Mouse (Mus musculus) lung, embryonic 14.5 days (tissue): Measurements from ENCODE around the gene Taok3. TPM values are rescaled to one million over a fixed set of nuclear protein-coding genes. Genes with fewer than 3 reads are reported as not detected.

Experiments
- ATAC-seq: fragments of 200-750 bp; cut with Nextera tagmentation; 2 replicates; pipeline ENCODE4 v1.8.0; 2017; ENCODE audit warnings: mild to moderate bottlenecking, moderate TSS enrichment, moderate library complexity; ENCODE audit not compliant: insufficient read depth
- DNase-seq: peaks from one replicate; pipeline ENCODE4 v3.0.0-alpha.2; 2015
- H3K27ac ChIP-seq: fragments of 300-500 bp; sonication (generic); 2 replicates; pipeline ENCODE4 v1.5.1; 2014; ENCODE audit warnings: low read depth, mild to moderate bottlenecking, moderate library complexity
- H3K27me3 ChIP-seq: fragments of 300-500 bp; sonication (generic); 2 replicates; pipeline ENCODE4 v1.6.1; 2014; ENCODE audit warnings: low read length, control low read depth; ENCODE audit not compliant: insufficient read depth
- H3K36me3 ChIP-seq: fragments of 300-500 bp; sonication (generic); 2 replicates; pipeline ENCODE4 v1.6.1; 2014; ENCODE audit warnings: control low read depth; ENCODE audit not compliant: insufficient read depth
- H3K4me1 ChIP-seq: fragments of 300-500 bp; sonication (generic); 2 replicates; pipeline ENCODE4 v1.6.1; 2014; ENCODE audit warnings: antibody characterized with exemption, control low read depth; ENCODE audit not compliant: insufficient read depth
- H3K4me2 ChIP-seq: fragments of 300-500 bp; sonication (generic); 2 replicates; pipeline ENCODE4 v1.6.1; 2014; ENCODE audit warnings: mild to moderate bottlenecking
- H3K4me3 ChIP-seq: fragments of 300-500 bp; sonication (generic); 2 replicates; pipeline ENCODE4 v1.5.1; 2014; ENCODE audit warnings: low read depth, low read length
- H3K9ac ChIP-seq: fragments of 300-500 bp; sonication (generic); 2 replicates; pipeline ENCODE4 v1.6.1; 2014
- H3K9me3 ChIP-seq: fragments of 300-500 bp; sonication (generic); 2 replicates; pipeline ENCODE4 v1.6.1; 2016; ENCODE audit warnings: low read depth, low read length, control low read depth
- CTCF ChIP-seq: IDR thresholded peaks from 2 replicates; pipeline ENCODE4 v1.5.1; 2016; ENCODE audit warnings: antibody characterized with exemption, low read depth
- WGBS: fragments of 180-500 bp; shearing (Covaris S2); extraction: QIAGEN DNeasy Blood & Tissue Kit; methylation state at CpG from one replicate; pipeline ENCODE4 v1.1.7; 2014; 5-methylcytosine and 5-hydroxymethylcytosine counted together
- polyA plus RNA-seq: library from polyadenylated mRNA; unstranded; fragments of >200 nt; fragmentation: Nextera tagmentation; extraction: Ambion mirVana; gene quantifications from 2 replicates; pipeline ENCODE4 v1.2.1, GENCODE M21; 2014

The Taok3 gene
- polyA plus RNA-seq, 1 experiment from 2014 or later = 18.8 TPM

DNA sequence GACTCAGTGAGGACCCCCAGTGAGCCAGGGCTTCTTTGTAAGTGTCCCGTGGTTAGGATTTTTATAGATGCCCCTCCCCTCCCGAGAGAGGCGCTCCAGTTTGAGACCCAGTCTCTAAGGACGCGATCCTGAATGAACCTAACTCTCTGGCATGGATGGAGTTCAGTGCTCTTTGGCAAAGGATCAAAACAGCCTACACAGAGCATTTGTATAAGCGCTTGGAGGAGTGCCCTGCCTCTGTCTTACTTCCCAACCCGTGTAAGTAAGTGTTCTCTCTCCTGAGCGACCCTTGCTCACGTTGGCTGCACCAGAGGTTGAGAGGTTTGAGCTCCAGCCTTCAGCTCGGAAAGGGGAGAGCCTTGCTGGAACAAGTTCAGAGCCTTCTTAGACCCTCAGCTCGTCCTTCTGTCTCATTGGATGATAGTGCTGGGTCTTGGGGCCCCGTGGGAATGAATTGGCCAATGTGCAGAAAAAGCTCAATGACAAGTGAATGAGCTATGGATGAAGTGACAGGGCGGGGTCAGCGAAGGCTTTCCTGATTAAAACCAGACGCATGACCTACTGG, 33.7 kb downstream of the Taok3 start:
- Histone ChIP-seq H3K9me3 (no peaks in the 10 kb centered on the region), H3K36me3 (no peaks in the 10 kb centered on the region), H3K27me3 (no peaks in the 10 kb centered on the region), H3K9ac (no peak overlapping the region), H3K27ac (no peak overlapping the region), H3K4me3 (no peak overlapping the region), H3K4me2 (no peak overlapping the region), H3K4me1 (no peaks in the 10 kb centered on the region)
- 68% methylated on average over 15 of the region's 15 CpGs for WGBS
- peak; percentile 47 for DNase-seq
- no peak; the same call in 1 of the 2 replicates for ATAC-seq
- TF ChIP-seq CTCF = no peak

DNA sequence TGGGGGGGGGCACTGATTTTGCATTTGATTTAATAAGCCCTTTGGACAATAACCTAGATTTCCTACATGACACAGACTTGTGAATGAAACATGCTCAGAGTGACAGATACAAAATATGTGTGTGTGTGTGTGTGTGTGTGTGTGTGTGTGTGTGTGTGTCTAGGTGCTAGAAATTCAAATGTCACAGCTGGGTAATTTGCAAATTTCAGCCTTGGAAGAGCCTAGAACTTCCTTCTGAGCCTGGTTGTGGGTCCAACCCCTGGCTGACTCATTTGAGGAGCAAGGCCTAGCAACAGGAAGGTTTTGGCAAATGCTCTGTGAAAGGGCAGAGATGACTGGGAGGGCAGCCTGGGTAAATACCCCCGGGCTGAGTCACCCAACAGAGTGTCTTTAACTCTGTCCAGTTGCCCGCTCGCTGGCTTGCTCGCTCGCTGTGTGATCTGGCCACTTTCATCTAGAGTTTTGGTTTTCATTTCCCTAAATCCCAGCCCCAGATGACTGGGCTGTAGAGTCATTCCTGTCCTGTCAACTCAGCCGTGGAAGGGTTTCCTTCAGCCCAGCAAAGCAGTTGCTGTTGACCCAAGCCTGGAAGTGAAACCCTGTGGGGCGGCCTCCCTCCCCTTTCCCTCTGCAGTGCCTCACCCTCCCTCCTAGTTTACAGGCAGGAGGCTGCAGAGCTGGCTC, 38.5 kb downstream of the Taok3 start:
- no peak for TF ChIP-seq CTCF
- Histone ChIP-seq H3K27ac (no peak overlapping the region), H3K4me2 (no peak overlapping the region), H3K4me1 (no peaks in the 10 kb centered on the region), H3K9ac (no peak overlapping the region), H3K27me3 (no peaks in the 10 kb centered on the region), H3K36me3 (no peaks in the 10 kb centered on the region), H3K9me3 (no peaks in the 10 kb centered on the region), H3K4me3 (no peak overlapping the region)
- DNase-seq (no peak), ATAC-seq (no peak)
- 78% methylated on average over 7 of the region's 7 CpGs for WGBS

DNA sequence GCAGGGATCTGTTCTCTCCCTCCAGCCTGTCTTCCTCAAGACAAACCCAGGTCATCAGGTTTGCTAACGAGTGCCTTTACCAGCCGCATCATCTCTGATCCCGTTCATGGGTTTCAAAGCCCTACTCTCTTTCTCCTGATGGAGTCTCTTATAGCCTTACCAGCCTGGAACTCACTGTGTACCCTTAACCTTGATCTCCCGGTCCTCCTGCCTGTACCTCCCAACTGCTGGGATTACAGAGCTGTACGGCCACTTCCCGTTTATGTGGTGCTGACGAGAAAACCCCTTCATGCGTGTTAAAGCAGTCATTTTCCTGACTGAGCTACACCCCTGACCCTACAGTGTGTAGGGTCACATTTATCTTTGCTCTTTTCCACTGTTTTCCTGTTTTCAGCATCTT, 39.4 kb downstream of the Taok3 start:
- H3K4me2 ChIP-seq = no peak overlapping the region
- DNase-seq (no peak), ATAC-seq (no peak)
- TF ChIP-seq CTCF = no peak
- no peaks in the 10 kb centered on the region for H3K4me1 ChIP-seq
- no peaks in the 10 kb centered on the region for H3K36me3 ChIP-seq
- H3K27me3 ChIP-seq = no peaks in the 10 kb centered on the region
- 58% methylated on average over 8 of the region's 8 CpGs for WGBS
- H3K27ac ChIP-seq = no peak overlapping the region
- H3K9me3 ChIP-seq = no peaks in the 10 kb centered on the region
- no peak overlapping the region for H3K9ac ChIP-seq
- H3K4me3 ChIP-seq = no peak overlapping the region

DNA sequence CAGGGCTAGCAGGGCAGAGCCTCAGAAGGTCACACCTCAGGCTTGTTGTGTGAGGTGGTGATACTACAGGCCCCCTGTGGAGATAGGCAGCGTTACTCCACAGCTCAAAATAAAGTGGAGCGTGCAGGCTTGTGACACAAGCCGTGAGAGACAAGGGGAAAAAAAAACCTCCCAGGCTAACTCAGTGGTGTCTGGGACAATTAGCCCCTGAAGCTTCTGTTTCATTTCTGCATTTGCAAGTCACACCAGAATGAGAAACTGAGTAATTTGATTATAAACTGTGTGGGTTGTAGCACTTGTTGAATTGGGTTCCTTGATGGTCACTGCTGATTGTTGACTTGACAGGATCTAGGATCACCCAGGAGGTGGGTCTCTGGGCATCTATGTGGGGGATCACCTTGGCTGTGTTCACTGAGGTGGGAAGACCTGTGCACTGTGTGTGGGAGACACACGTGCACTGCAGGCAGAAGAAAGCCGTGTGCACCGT, 39.9 kb downstream of the Taok3 start:
- no peak for TF ChIP-seq CTCF
- 47% methylated on average over 6 of the region's 6 CpGs for WGBS
- Histone ChIP-seq H3K9me3 (no peaks in the 10 kb centered on the region), H3K4me1 (no peaks in the 10 kb centered on the region), H3K9ac (no peak overlapping the region), H3K27me3 (no peaks in the 10 kb centered on the region), H3K27ac (no peak overlapping the region), H3K36me3 (no peaks in the 10 kb centered on the region), H3K4me2 (no peak overlapping the region), H3K4me3 (no peak overlapping the region)
- DNase-seq (no peak), ATAC-seq (no peak)

DNA sequence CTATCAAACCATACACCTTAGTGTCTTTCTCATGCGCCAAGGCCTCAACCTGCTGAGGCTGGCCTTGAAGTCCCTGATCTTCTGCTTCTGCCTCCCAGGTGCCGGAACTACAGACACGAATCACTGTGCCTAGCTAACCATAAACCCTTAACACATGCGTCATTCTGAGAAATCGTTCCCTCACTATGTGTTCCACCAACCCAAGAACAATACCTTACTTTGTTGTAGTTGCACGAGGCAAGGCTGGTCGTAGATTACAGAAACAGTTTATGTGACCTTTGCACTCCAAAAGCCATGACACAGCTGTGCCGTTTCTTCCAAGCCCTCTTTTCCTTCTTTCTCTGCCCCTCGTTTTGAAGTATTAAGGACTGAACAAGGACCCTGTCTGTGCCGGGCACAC, 40.6 kb downstream of the Taok3 start:
- ATAC-seq = no peak
- TF ChIP-seq CTCF = no peak
- Histone ChIP-seq H3K36me3 (no peaks in the 10 kb centered on the region), H3K9me3 (no peaks in the 10 kb centered on the region), H3K27me3 (no peaks in the 10 kb centered on the region), H3K9ac (no peak overlapping the region), H3K27ac (no peak overlapping the region), H3K4me3 (no peak overlapping the region), H3K4me1 (no peaks in the 10 kb centered on the region), H3K4me2 (no peak overlapping the region)
- peak; percentile 13 for DNase-seq
- WGBS = 34% methylated on average over 10 of the region's 10 CpGs

DNA sequence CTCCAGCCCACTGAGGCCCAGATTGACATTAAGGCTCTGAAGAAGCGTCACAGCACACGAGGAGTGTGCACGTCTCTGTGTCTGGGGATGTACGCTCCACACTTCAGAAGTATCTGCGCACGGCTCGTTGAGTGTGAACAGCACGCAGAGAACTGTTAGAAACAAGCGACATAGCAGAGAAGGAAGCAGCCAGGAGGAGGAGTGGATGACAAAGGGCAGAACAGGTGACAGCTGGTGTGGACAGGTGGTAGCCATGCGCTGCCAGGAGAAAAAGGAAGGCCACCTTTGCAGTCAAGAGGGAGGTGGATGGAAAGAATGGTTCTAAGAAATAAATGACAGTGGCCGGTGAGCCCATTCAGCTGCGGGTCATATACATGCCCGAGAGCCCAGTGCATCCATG, 43.9 kb downstream of the Taok3 start:
- Histone ChIP-seq H3K27ac (no peak overlapping the region), H3K4me3 (no peak overlapping the region), H3K9ac (no peak overlapping the region), H3K4me1 (no peaks in the 10 kb centered on the region), H3K27me3 (no peaks in the 10 kb centered on the region), H3K36me3 (no peaks in the 10 kb centered on the region), H3K9me3 (no peaks in the 10 kb centered on the region), H3K4me2 (no peak overlapping the region)
- WGBS = 93% methylated on average over 13 of the region's 13 CpGs
- no peak for DNase-seq
- TF ChIP-seq CTCF = no peak
- no peak for ATAC-seq

DNA sequence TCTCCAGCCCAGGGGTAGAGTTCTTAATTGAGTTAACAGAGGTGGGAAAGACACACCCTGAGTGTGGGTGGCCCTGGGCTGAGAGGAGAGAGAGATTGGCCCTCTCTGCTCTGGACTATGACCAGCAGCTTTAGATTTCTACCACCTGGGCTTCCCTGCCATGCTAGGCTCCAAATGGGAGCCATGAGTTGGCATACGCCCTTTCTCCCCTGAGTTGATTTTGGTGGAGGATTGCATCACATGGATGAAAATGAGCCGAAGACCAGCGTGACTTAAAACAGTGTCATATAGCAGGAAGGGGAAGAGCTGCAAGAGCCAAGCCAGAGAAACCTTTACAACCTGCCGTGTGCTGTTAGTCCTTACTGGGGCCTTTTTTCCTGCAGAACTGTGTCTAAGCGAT, 44.6 kb downstream of the Taok3 start:
- no peak for DNase-seq
- no peak for TF ChIP-seq CTCF
- 85% methylated on average over 5 of the region's 5 CpGs for WGBS
- Histone ChIP-seq H3K9ac (no peak overlapping the region), H3K27ac (no peak overlapping the region), H3K9me3 (no peaks in the 10 kb centered on the region), H3K4me3 (no peak overlapping the region), H3K4me2 (no peak overlapping the region), H3K27me3 (no peaks in the 10 kb centered on the region), H3K4me1 (no peaks in the 10 kb centered on the region), H3K36me3 (no peaks in the 10 kb centered on the region)
- no peak for ATAC-seq
